Mouse (Mus musculus): ENCODE data around the gene Dlgap3. TPM values are rescaled to one million over a fixed set of nuclear protein-coding genes. Genes with fewer than 3 reads are reported as not detected.

The Dlgap3 gene
- polyA plus RNA-seq, 1 experiment from 2014 or later: 1.4 TPM

DNA sequence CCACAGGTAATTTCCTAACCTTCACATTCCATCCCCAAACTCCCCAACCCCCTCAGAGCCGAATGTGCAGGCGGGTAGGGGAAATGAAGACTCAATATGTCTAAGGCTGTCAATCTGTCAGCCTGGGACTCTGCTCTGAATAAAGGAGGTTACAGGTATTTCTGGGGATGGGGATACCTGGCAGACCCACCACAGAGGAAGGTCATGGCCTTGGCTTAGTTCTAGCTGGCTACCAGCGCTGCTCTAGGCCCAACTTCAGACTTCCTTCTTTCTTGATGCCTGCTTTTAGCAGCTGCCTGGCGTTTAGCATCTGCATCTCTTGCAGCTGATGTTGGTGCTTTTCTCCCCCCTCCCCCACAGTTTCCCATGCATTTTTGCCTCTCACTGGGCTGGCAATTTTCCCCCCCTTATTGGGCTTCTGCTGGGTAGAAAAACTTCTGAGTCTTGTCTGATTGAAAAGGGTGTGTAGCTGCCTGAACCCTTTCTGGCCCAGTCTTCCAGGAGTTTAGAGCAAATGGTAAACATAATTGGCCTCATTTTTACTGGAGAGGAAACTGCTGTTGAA, 2.4 kb downstream of the Dlgap3 start:
- Histone ChIP-seq H3K27ac (ENCODE audit: low read depth, low read length) (no peak overlapping the region), H3K4me3 (ENCODE audit: low read depth, low read length) (no peak overlapping the region), H3K27me3 (ENCODE audit: control insufficient read depth, insufficient read depth, low read length) (peaks cover 60% of the 10 kb centered on the region), H3K9ac (ENCODE audit: low read depth, low read length) (no peak overlapping the region), H3K9me3 (replicated peaks; ENCODE audit: control insufficient read depth, low read length) (no peaks in the 10 kb centered on the region), H3K4me2 (no peak overlapping the region), H3K36me3 (ENCODE audit: control insufficient read depth, insufficient read depth, low read length) (no peaks in the 10 kb centered on the region), H3K4me1 (ENCODE audit: control insufficient read depth, insufficient read depth, low read length) (peaks cover 9% of the 10 kb centered on the region)
- 40% methylated on average over 4 of the region's 4 CpGs for WGBS (ENCODE audit: insufficient replicate concordance)
- ATAC-seq (replicated peaks; ENCODE audit: insufficient number of reproducible peaks, low FRiP score, low TSS enrichment): no peak

DNA sequence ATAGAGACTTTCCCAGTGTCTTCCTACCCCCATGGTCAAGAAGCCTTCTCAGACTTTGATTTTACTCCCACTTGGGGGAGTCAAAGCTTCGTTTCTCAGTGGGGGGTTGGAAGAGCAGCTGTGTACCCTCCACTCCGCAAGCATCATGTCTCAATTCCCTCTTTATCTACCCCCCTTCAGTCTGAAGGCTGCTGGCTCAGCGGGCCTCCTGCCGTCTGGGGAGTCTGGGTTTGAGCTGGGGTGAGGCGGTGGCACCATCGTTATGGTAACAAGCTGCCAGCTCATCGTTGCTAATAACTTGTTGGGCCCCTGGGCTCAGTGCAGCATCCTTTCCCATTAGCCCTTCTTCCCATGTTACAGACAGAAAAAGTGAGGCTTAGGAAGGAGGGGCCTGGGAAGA, 3.1 kb downstream of the Dlgap3 start:
- H3K9ac ChIP-seq (ENCODE audit: low read depth, low read length): no peak overlapping the region
- no peaks in the 10 kb centered on the region for H3K36me3 ChIP-seq (ENCODE audit: control insufficient read depth, insufficient read depth, low read length)
- no peak overlapping the region for H3K27ac ChIP-seq (ENCODE audit: low read depth, low read length)
- no peak overlapping the region for H3K4me3 ChIP-seq (ENCODE audit: low read depth, low read length)
- peaks cover 9% of the 10 kb centered on the region for H3K4me1 ChIP-seq (ENCODE audit: control insufficient read depth, insufficient read depth, low read length)
- H3K9me3 ChIP-seq (replicated peaks; ENCODE audit: control insufficient read depth, low read length): no peaks in the 10 kb centered on the region
- 18% methylated on average over 7 of the region's 7 CpGs for WGBS (ENCODE audit: insufficient replicate concordance)
- no peak for ATAC-seq (replicated peaks; ENCODE audit: insufficient number of reproducible peaks, low FRiP score, low TSS enrichment)
- no peak overlapping the region for H3K4me2 ChIP-seq
- H3K27me3 ChIP-seq (ENCODE audit: control insufficient read depth, insufficient read depth, low read length): peaks cover 57% of the 10 kb centered on the region

DNA sequence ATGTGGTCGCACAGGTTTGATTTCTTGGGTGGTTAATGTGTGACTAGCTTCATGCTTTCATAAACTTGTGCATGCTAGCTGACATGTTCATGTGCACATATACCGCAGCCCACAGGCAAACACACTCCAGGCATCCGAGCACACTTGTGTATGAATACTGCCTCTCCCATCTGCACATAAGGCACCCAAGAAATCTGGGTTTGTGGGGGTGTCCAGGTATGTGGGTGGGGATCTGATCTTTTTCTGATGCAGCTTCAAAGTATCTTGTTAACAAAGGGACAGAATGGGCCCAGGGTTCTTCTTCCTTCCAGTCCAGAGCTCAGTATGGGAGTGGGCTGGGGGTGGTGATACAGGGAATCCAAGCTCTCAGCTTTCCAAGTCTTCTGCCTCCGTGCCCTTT, 3.6 kb downstream of the Dlgap3 start:
- Histone ChIP-seq H3K27me3 (ENCODE audit: control insufficient read depth, insufficient read depth, low read length) (peaks cover 58% of the 10 kb centered on the region), H3K9ac (ENCODE audit: low read depth, low read length) (no peak overlapping the region), H3K4me3 (ENCODE audit: low read depth, low read length) (no peak overlapping the region), H3K9me3 (replicated peaks; ENCODE audit: control insufficient read depth, low read length) (no peaks in the 10 kb centered on the region), H3K4me2 (no peak overlapping the region), H3K36me3 (ENCODE audit: control insufficient read depth, insufficient read depth, low read length) (no peaks in the 10 kb centered on the region), H3K27ac (ENCODE audit: low read depth, low read length) (no peak overlapping the region), H3K4me1 (ENCODE audit: control insufficient read depth, insufficient read depth, low read length) (peaks cover 9% of the 10 kb centered on the region)
- no peak for ATAC-seq (replicated peaks; ENCODE audit: insufficient number of reproducible peaks, low FRiP score, low TSS enrichment)
- 48% methylated on average over 4 of the region's 4 CpGs for WGBS (ENCODE audit: insufficient replicate concordance)

DNA sequence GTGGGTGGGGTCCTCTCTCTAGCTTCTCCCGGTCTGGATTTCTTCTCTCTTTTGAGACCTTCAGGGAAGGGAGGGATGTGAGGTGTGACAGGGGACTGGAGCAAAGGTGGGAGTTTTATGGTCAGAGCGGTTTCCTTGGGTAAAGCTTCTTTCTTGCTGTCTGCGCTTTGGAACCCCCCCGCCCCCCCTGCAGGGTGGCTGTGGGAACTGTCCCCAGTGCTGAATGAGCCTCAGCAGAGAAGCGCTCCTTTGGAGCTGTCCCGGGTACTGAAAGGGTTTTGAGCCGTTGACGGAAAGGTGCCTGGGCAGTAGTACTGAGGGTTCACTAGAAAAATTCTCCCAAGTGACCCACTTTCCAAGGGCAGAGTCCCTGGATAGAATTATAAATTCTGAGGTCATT, 4.5 kb downstream of the Dlgap3 start:
- Histone ChIP-seq H3K4me1 (ENCODE audit: control insufficient read depth, insufficient read depth, low read length) (peaks cover 6% of the 10 kb centered on the region), H3K4me3 (ENCODE audit: low read depth, low read length) (no peak overlapping the region), H3K27me3 (ENCODE audit: control insufficient read depth, insufficient read depth, low read length) (peaks cover 57% of the 10 kb centered on the region), H3K27ac (ENCODE audit: low read depth, low read length) (no peak overlapping the region), H3K4me2 (no peak overlapping the region), H3K9me3 (replicated peaks; ENCODE audit: control insufficient read depth, low read length) (no peaks in the 10 kb centered on the region), H3K36me3 (ENCODE audit: control insufficient read depth, insufficient read depth, low read length) (no peaks in the 10 kb centered on the region), H3K9ac (ENCODE audit: low read depth, low read length) (no peak overlapping the region)
- ATAC-seq (replicated peaks; ENCODE audit: insufficient number of reproducible peaks, low FRiP score, low TSS enrichment): no peak
- 2% methylated on average over 8 of the region's 8 CpGs for WGBS (ENCODE audit: insufficient replicate concordance)

DNA sequence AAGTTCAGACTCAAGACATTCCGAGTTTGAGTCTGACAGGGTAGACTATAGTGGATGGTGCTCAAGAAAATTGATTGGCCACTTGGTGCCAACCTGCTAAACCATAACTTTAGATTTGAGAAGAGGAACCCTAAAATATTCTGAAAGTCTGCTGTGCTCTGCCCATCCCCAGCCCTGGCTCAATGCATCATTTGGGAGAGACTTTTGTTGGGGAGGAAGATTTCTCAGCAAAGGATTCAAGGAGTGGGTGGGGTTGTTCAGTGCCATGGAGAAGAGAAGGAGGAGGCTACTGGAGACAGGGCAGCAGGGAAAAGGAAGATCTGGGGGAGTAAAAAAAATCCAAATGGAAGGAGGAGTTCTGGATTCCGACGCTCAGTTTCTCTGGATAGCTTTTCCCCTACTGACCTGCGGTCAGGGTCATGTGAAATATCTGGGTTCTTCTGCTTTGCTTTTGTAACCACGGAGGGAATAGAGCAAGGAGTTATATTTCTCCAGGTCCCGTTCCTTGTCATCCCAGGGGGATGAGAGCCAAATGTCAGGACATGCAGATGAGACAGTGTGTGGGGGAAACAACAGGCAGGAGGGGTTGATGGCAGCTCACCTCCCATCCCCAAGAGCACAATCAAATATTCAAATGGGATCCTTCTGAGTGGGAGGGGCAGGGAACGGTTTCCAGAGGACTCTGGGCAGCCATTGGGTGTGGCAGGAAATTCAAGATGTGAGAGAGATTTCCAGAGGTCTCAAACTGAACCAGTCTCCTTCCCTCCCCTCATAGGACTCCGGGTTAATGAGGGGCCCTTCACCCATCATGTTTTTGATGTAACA, 5.3 kb downstream of the Dlgap3 start:
- Histone ChIP-seq H3K4me3 (ENCODE audit: low read depth, low read length) (no peak overlapping the region), H3K36me3 (ENCODE audit: control insufficient read depth, insufficient read depth, low read length) (no peaks in the 10 kb centered on the region), H3K4me1 (ENCODE audit: control insufficient read depth, insufficient read depth, low read length) (peaks cover 6% of the 10 kb centered on the region), H3K4me2 (no peak overlapping the region), H3K27ac (ENCODE audit: low read depth, low read length) (no peak overlapping the region), H3K27me3 (ENCODE audit: control insufficient read depth, insufficient read depth, low read length) (peaks cover 56% of the 10 kb centered on the region), H3K9me3 (replicated peaks; ENCODE audit: control insufficient read depth, low read length) (no peaks in the 10 kb centered on the region), H3K9ac (ENCODE audit: low read depth, low read length) (no peak overlapping the region)
- WGBS (ENCODE audit: insufficient replicate concordance): 56% methylated on average over 8 of the region's 8 CpGs
- ATAC-seq (replicated peaks; ENCODE audit: insufficient number of reproducible peaks, low FRiP score, low TSS enrichment): no peak

DNA sequence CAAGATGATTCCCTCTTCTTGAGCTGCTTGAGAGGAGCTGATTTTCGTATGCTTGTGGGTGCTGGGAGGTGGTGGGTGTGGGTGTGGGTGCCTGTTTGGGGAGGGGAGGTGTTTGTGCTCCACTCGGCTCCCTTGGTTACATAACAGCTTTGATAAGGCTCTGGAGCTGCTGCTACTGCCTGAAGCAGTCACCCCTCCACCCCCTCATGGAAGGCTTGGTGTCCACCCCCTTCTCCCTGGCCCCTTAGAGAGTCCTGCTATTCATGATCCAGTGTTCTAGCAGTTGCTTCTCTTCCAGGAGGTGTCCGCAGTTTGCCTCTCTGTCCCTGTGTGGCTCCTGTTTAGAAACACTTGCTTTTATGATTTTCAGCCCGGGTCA, 5.9 kb downstream of the Dlgap3 start:
- H3K9ac ChIP-seq (ENCODE audit: low read depth, low read length): no peak overlapping the region
- no peak overlapping the region for H3K27ac ChIP-seq (ENCODE audit: low read depth, low read length)
- no peaks in the 10 kb centered on the region for H3K36me3 ChIP-seq (ENCODE audit: control insufficient read depth, insufficient read depth, low read length)
- H3K27me3 ChIP-seq (ENCODE audit: control insufficient read depth, insufficient read depth, low read length): peaks cover 55% of the 10 kb centered on the region
- 50% methylated on average over 4 of the region's 4 CpGs for WGBS (ENCODE audit: insufficient replicate concordance)
- no peaks in the 10 kb centered on the region for H3K4me1 ChIP-seq (ENCODE audit: control insufficient read depth, insufficient read depth, low read length)
- no peak overlapping the region for H3K4me3 ChIP-seq (ENCODE audit: low read depth, low read length)
- ATAC-seq (replicated peaks; ENCODE audit: insufficient number of reproducible peaks, low FRiP score, low TSS enrichment): no peak
- H3K4me2 ChIP-seq: no peak overlapping the region
- H3K9me3 ChIP-seq (replicated peaks; ENCODE audit: control insufficient read depth, low read length): no peaks in the 10 kb centered on the region

DNA sequence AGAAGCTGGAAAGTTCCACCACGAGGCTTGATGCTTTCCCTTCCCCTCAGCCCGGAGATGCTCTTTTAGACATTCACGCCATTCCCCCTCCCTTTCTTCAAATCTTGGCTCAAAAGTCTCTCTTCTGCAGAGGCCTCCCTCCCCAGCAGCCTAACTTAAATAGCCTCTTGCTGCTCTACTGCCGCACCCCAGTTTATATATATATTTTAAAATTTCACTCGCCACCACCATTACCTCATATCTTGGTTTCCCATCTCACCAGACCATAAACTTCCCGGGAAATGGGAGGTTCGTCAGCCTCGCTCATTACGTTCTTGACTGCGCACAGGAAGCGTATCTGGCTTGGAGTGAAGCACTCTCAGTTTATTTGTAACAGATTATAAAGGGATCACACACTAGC, 9.0 kb downstream of the Dlgap3 start:
- no peak overlapping the region for H3K4me3 ChIP-seq (ENCODE audit: low read depth, low read length)
- H3K27ac ChIP-seq (ENCODE audit: low read depth, low read length): no peak overlapping the region
- no peak for ATAC-seq (replicated peaks; ENCODE audit: insufficient number of reproducible peaks, low FRiP score, low TSS enrichment)
- peaks cover 35% of the 10 kb centered on the region for H3K27me3 ChIP-seq (ENCODE audit: control insufficient read depth, insufficient read depth, low read length)
- 71% methylated on average over 11 of the region's 11 CpGs for WGBS (ENCODE audit: insufficient replicate concordance)
- no peaks in the 10 kb centered on the region for H3K36me3 ChIP-seq (ENCODE audit: control insufficient read depth, insufficient read depth, low read length)
- H3K4me2 ChIP-seq: no peak overlapping the region
- H3K9me3 ChIP-seq (replicated peaks; ENCODE audit: control insufficient read depth, low read length): no peaks in the 10 kb centered on the region
- H3K9ac ChIP-seq (ENCODE audit: low read depth, low read length): no peak overlapping the region
- no peaks in the 10 kb centered on the region for H3K4me1 ChIP-seq (ENCODE audit: control insufficient read depth, insufficient read depth, low read length)

DNA sequence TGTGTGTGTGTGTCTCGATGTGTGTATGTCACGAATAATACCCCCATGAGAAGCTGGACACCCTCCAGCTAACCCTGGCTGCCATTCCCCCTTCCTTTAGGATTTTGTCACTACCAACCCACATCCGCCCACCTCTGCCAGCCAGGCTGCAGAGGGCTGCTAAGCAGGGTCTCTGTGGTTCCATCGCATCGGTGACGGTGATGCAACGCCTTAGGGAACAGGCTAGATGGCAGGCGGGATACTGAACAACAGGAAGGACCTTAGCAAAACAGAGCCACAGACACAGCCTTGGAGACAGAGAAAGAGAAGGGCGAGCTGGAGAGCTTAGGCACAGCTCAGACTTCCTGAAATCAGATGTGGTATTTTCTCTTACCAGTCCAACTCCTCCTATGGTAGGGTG, 9.7 kb downstream of the Dlgap3 start:
- Histone ChIP-seq H3K4me1 (ENCODE audit: control insufficient read depth, insufficient read depth, low read length) (no peaks in the 10 kb centered on the region), H3K4me2 (no peak overlapping the region), H3K9me3 (replicated peaks; ENCODE audit: control insufficient read depth, low read length) (no peaks in the 10 kb centered on the region), H3K27me3 (ENCODE audit: control insufficient read depth, insufficient read depth, low read length) (peaks cover 32% of the 10 kb centered on the region), H3K4me3 (ENCODE audit: low read depth, low read length) (no peak overlapping the region), H3K27ac (ENCODE audit: low read depth, low read length) (no peak overlapping the region), H3K36me3 (ENCODE audit: control insufficient read depth, insufficient read depth, low read length) (no peaks in the 10 kb centered on the region), H3K9ac (ENCODE audit: low read depth, low read length) (no peak overlapping the region)
- ATAC-seq (replicated peaks; ENCODE audit: insufficient number of reproducible peaks, low FRiP score, low TSS enrichment): no peak
- WGBS (ENCODE audit: insufficient replicate concordance): 47% methylated on average over 9 of the region's 9 CpGs

All from heart, embryonic 11.5 days (tissue).